Mouse (Mus musculus) monocyte, adult 5-6 weeks (primary cell): ENCODE data around the gene Prr9. TPM values are rescaled to one million over a fixed set of nuclear protein-coding genes. Genes with fewer than 3 reads are reported as not detected.

ENCODE experiments used
- ATAC-seq: fragments of 153-309, 156-312 bp; replicated peaks from 2 replicates; pipeline ENCODE4 v1.8.0; 2017; ENCODE audit warnings: mild to moderate bottlenecking; ENCODE audit not compliant: low TSS enrichment, insufficient number of reproducible peaks, severe bottlenecking, poor library complexity, low FRiP score
- total RNA-seq: library from RNA; stranded (forward); fragments of 200-1000, 200-491, 200-594 nt; gene quantifications from 3 replicates; pipeline ENCODE4 v1.2.3, GENCODE M21; 2017

The Prr9 gene
- not detected in 3 replicates for total RNA-seq

- ATAC-seq, result no peak
Measured at GRCm38 (mm10) chr3:92123847-92124246, at the start of gene Prr9. Gene Prr9, minus strand, starts transcription at chr3:92123947.

- ATAC-seq, result no peak
Measured at GRCm38 (mm10) chr3:92169847-92170246, 46.1 kb upstream of the Prr9 start.

GRCm38 (mm10) chr3:92153322-92153721 lies 29.6 kb upstream of the Prr9 start:
- no peak for ATAC-seq

- no peak for ATAC-seq
Measured at GRCm38 (mm10) chr3:92150631-92151277, 27.0 kb upstream of the Prr9 start.

GRCm38 (mm10) chr3:92147913-92148312 lies 24.2 kb upstream of the Prr9 start:
- no peak for ATAC-seq

GRCm38 (mm10) chr3:92147420-92147819 lies 23.7 kb upstream of the Prr9 start:
- no peak for ATAC-seq

- no peak for ATAC-seq
Measured at GRCm38 (mm10) chr3:92142644-92143043, 18.9 kb upstream of the Prr9 start, which contains the start of gene Lelp1. Gene Lelp1, minus strand, starts transcription at chr3:92142744.

- no peak for ATAC-seq
Measured at GRCm38 (mm10) chr3:92120902-92121301, 2.8 kb downstream of the Prr9 start.

GRCm38 (mm10) chr3:92117930-92118329 lies 5.8 kb downstream of the Prr9 start:
- no peak for ATAC-seq

- ATAC-seq, result no peak
Measured at GRCm38 (mm10) chr3:92111526-92111925, 12.2 kb downstream of the Prr9 start.

GRCm38 (mm10) chr3:92110790-92111189 lies 13.0 kb downstream of the Prr9 start:
- no peak for ATAC-seq

- ATAC-seq, result no peak
Measured at GRCm38 (mm10) chr3:92106582-92106981, 17.2 kb downstream of the Prr9 start.

- no peak for ATAC-seq
Measured at GRCm38 (mm10) chr3:92083042-92083441, 40.7 kb downstream of the Prr9 start, which contains the start of gene Lor. Gene Lor, minus strand, starts transcription at chr3:92083142.

- ATAC-seq, result 0 out of 2 replicates have a peak, but pooled peaks have one; percentile 17
Measured at GRCm38 (mm10) chr3:92081285-92081931, 42.3 kb downstream of the Prr9 start.

- ATAC-seq, result no peak
Measured at GRCm38 (mm10) chr3:92080462-92081284, 43.1 kb downstream of the Prr9 start.

Other genes with a start within 250 kb of the Prr9 start
- not detected in 3 replicates for gene Pglyrp3, start 109.4 kb downstream of the Prr9 start, total RNA-seq
- gene Lor, start 40.8 kb downstream of the Prr9 start, total RNA-seq, result not detected in 3 replicates
- gene Lelp1, start 18.8 kb upstream of the Prr9 start, total RNA-seq, result not detected in 3 replicates
- not detected in 3 replicates for gene Sprr2a1, start 91.9 kb upstream of the Prr9 start, total RNA-seq
- gene Sprr2a2, start 92.0 kb upstream of the Prr9 start, total RNA-seq, result not detected in 3 replicates
- gene Sprr2a3, start 161.5 kb upstream of the Prr9 start, total RNA-seq, result not detected in 3 replicates
- not detected in 3 replicates for gene Sprr2b, start 192.7 kb upstream of the Prr9 start, total RNA-seq
- gene Sprr2d, start 215.2 kb upstream of the Prr9 start, total RNA-seq, result not detected in 3 replicates
- gene Sprr2e, start 228.2 kb upstream of the Prr9 start, total RNA-seq, result not detected in 3 replicates
- gene Sprr2f, start 241.2 kb upstream of the Prr9 start, total RNA-seq, result not detected in 3 replicates